Mouse (Mus musculus): Measurements from ENCODE around the gene Krtap3-3. TPM values are rescaled to one million over a fixed set of nuclear protein-coding genes. Genes with fewer than 3 reads are reported as not detected.

The Krtap3-3 gene
- polyA plus RNA-seq, 1 experiment: not detected

DNA sequence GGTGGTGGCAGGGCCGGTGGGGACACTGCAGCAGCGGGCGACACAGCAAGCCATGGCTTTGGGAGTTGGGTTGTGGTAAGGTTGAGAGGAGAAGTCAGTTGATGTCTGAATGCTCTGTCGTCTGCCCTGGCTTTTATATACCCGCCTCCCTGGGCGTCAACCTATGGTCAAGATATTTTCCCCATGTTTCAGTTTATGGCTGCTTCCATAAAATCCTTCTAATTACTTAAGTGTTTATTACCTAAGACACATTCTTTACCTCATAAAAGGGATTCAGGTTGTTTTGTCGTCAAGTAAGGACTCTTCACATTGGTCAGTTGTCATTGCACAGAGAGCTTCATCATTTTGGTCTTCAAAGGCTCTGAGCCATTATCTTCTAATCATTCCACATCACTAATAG is 15.9 kb upstream of the Krtap3-3 start, which contains the start of gene Krtap3-1:
Gene Krtap3-1, minus strand, starts transcription at position 101 of the 400 bp plus-strand sequence.
- Histone ChIP-seq H3K36me3 (ENCODE audit: control insufficient read depth) (no peaks in the 10 kb centered on the region), H3K27me3 (ENCODE audit: control insufficient read depth) (no peaks in the 10 kb centered on the region), H3K4me1 (ENCODE audit: control insufficient read depth) (no peaks in the 10 kb centered on the region), H3K9me3 (ENCODE audit: control insufficient read depth, low read length) (0 out of 2 replicates have a peak, but pooled peaks cover 2% of the 10 kb centered on the region), H3K4me3 (replicated peaks) (no peak within 1 kb of the TSS)
- no peak for TF ChIP-seq GATA1 (IDR thresholded peaks at IDR 0.05; ENCODE audit: low read length)
- TF ChIP-seq TAL1 (IDR thresholded peaks at IDR 0.05; ENCODE audit: low read length): no peak

GRCm38 (mm10) chr11:99562580-99562979 is 11.9 kb upstream of the Krtap3-3 start:
- Histone ChIP-seq H3K36me3 (ENCODE audit: control insufficient read depth) (no peaks in the 10 kb centered on the region), H3K4me3 (replicated peaks) (no peak overlapping the region), H3K27me3 (ENCODE audit: control insufficient read depth) (no peaks in the 10 kb centered on the region), H3K4me1 (ENCODE audit: control insufficient read depth) (no peaks in the 10 kb centered on the region), H3K9me3 (ENCODE audit: control insufficient read depth, low read length) (0 out of 2 replicates have a peak, but pooled peaks cover 2% of the 10 kb centered on the region)
- no peak for TF ChIP-seq GATA1 (IDR thresholded peaks at IDR 0.05; ENCODE audit: low read length)
- no peak for TF ChIP-seq TAL1 (IDR thresholded peaks at IDR 0.05; ENCODE audit: low read length)

DNA sequence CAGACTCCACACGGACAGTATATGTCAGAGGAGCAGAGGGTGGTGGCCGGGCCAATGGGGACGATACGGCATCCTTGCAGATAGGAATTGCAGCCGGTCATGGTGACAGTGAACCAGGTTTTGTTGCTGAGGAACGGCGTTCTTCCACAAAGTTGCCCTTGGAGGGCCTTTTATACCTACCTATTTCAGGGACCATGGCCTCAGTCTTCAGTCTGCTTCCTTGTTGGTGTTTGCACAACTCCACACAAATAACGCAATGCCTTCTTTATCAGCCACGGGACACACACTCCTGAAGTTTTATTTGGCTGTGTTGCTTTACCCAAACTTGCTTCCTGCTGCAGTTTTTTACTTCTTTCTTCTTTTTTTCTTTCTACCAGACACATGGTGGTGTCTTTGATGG is 8.7 kb upstream of the Krtap3-3 start, which contains the start of gene Gm11939:
Gene Gm11939, minus strand, starts transcription at position 101 of the 400 bp plus-strand sequence.
- Histone ChIP-seq H3K9me3 (ENCODE audit: control insufficient read depth, low read length) (no peaks in the 10 kb centered on the region), H3K36me3 (ENCODE audit: control insufficient read depth) (no peaks in the 10 kb centered on the region), H3K4me1 (ENCODE audit: control insufficient read depth) (no peaks in the 10 kb centered on the region), H3K4me3 (replicated peaks) (no peak within 1 kb of the TSS), H3K27me3 (ENCODE audit: control insufficient read depth) (no peaks in the 10 kb centered on the region)
- TF ChIP-seq TAL1 (IDR thresholded peaks at IDR 0.05; ENCODE audit: low read length): no peak
- no peak for TF ChIP-seq GATA1 (IDR thresholded peaks at IDR 0.05; ENCODE audit: low read length)

GRCm38 (mm10) chr11:99557976-99558745 is 7.5 kb upstream of the Krtap3-3 start:
- Histone ChIP-seq H3K36me3 (ENCODE audit: control insufficient read depth) (no peaks in the 10 kb centered on the region), H3K4me1 (ENCODE audit: control insufficient read depth) (no peaks in the 10 kb centered on the region), H3K27me3 (ENCODE audit: control insufficient read depth) (no peaks in the 10 kb centered on the region), H3K9me3 (ENCODE audit: control insufficient read depth, low read length) (no peaks in the 10 kb centered on the region), H3K4me3 (replicated peaks) (no peak overlapping the region)
- no peak for TF ChIP-seq TAL1 (IDR thresholded peaks at IDR 0.05; ENCODE audit: low read length)

DNA sequence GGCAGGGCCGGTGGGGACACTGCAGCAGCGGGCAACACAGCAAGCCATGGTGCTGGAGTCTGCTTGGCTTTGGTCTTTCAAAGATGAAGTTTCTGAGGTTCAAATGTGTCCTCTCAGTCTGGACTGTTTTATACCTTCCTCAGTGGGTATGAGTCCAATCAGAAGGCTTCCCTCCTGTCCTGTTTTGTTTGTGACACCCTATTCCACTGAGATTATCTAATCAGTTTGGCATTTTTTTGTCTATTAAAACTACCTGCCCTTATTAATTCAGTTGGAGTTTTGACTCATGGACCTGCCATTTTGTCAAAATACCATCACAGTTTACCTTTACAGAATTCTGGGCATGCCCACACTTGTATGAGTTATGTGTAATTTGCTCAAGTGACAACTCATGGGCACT is 6.1 kb upstream of the Krtap3-3 start, which contains the start of gene Krtap3-2:
Gene Krtap3-2, minus strand, starts transcription at position 101 of the 400 bp plus-strand sequence.
- no peaks in the 10 kb centered on the region for H3K36me3 ChIP-seq (ENCODE audit: control insufficient read depth)
- no peak for TF ChIP-seq TAL1 (IDR thresholded peaks at IDR 0.05; ENCODE audit: low read length)
- TF ChIP-seq GATA1 (IDR thresholded peaks at IDR 0.05; ENCODE audit: low read length): no peak
- no peaks in the 10 kb centered on the region for H3K4me1 ChIP-seq (ENCODE audit: control insufficient read depth)
- no peaks in the 10 kb centered on the region for H3K9me3 ChIP-seq (ENCODE audit: control insufficient read depth, low read length)
- no peak within 1 kb of the TSS for H3K4me3 ChIP-seq (replicated peaks)
- no peaks in the 10 kb centered on the region for H3K27me3 ChIP-seq (ENCODE audit: control insufficient read depth)

GRCm38 (mm10) chr11:99556195-99556594 is 5.5 kb upstream of the Krtap3-3 start:
- Histone ChIP-seq H3K4me1 (ENCODE audit: control insufficient read depth) (no peaks in the 10 kb centered on the region), H3K9me3 (ENCODE audit: control insufficient read depth, low read length) (no peaks in the 10 kb centered on the region), H3K4me3 (replicated peaks) (no peak overlapping the region), H3K27me3 (ENCODE audit: control insufficient read depth) (no peaks in the 10 kb centered on the region), H3K36me3 (ENCODE audit: control insufficient read depth) (no peaks in the 10 kb centered on the region)
- TF ChIP-seq GATA1 (IDR thresholded peaks at IDR 0.05; ENCODE audit: low read length): no peak
- no peak for TF ChIP-seq TAL1 (IDR thresholded peaks at IDR 0.05; ENCODE audit: low read length)

- no peaks in the 10 kb centered on the region for H3K36me3 ChIP-seq (ENCODE audit: control insufficient read depth)
- no peaks in the 10 kb centered on the region for H3K27me3 ChIP-seq (ENCODE audit: control insufficient read depth)
Measured at GRCm38 (mm10) chr11:99547892-99548291, 2.8 kb downstream of the Krtap3-3 start.

GRCm38 (mm10) chr11:99539721-99540120 is 10.9 kb downstream of the Krtap3-3 start:
- H3K36me3 ChIP-seq (ENCODE audit: control insufficient read depth): no peaks in the 10 kb centered on the region
- no peaks in the 10 kb centered on the region for H3K27me3 ChIP-seq (ENCODE audit: control insufficient read depth)
- H3K4me1 ChIP-seq (ENCODE audit: control insufficient read depth): no peaks in the 10 kb centered on the region

More at GRCm38 (mm10) chr11:99547892-99548291, 2.8 kb downstream of the Krtap3-3 start:
- TF ChIP-seq GATA1 (IDR thresholded peaks at IDR 0.05; ENCODE audit: low read length) (no peak), TAL1 (IDR thresholded peaks at IDR 0.05; ENCODE audit: low read length) (no peak)
- no peaks in the 10 kb centered on the region for H3K4me1 ChIP-seq (ENCODE audit: control insufficient read depth)
- H3K9me3 ChIP-seq (ENCODE audit: control insufficient read depth, low read length): peaks cover under 1% of the 10 kb centered on the region; the same call in 1 of the 2 replicates
- H3K4me3 ChIP-seq (replicated peaks): no peak overlapping the region

GRCm38 (mm10) chr11:99521288-99521860 is 29.3 kb downstream of the Krtap3-3 start, which contains the start of gene Krt39:
Gene Krt39, minus strand, starts transcription at chr11:99521338.
- H3K9me3 ChIP-seq (ENCODE audit: control insufficient read depth, low read length): peaks cover 14% of the 10 kb centered on the region
- H3K4me1 ChIP-seq (ENCODE audit: control insufficient read depth): no peaks in the 10 kb centered on the region
- no peak within 1 kb of the TSS for H3K4me3 ChIP-seq (replicated peaks)
- no peaks in the 10 kb centered on the region for H3K36me3 ChIP-seq (ENCODE audit: control insufficient read depth)
- H3K27me3 ChIP-seq (ENCODE audit: control insufficient read depth): no peaks in the 10 kb centered on the region
- no peak for TF ChIP-seq TAL1 (IDR thresholded peaks at IDR 0.05; ENCODE audit: low read length)
- TF ChIP-seq GATA1 (IDR thresholded peaks at IDR 0.05; ENCODE audit: low read length): no peak

More at GRCm38 (mm10) chr11:99539721-99540120, 10.9 kb downstream of the Krtap3-3 start:
- Histone ChIP-seq H3K9me3 (ENCODE audit: control insufficient read depth, low read length) (peaks cover 9% of the 10 kb centered on the region), H3K4me3 (replicated peaks) (no peak overlapping the region)
- TF ChIP-seq TAL1 (IDR thresholded peaks at IDR 0.05; ENCODE audit: low read length): no peak
- TF ChIP-seq GATA1 (IDR thresholded peaks at IDR 0.05; ENCODE audit: low read length): no peak
